Mouse (Mus musculus) kidney, embryonic 16.5 days (tissue): ENCODE results near the gene Trmu. TPM values are rescaled to one million over a fixed set of nuclear protein-coding genes. Genes with fewer than 3 reads are reported as not detected.
A peak's percentile ranks its signal among the peaks of the same experiment; 100 is the strongest.
"Not testable (repeated sequence)": the region's sequence is repeated elsewhere in the genome, so short reads cannot be mapped to it uniquely, and the experiment has no call there.

Experiments used
- ATAC-seq: fragments of 200-750 bp; cut with Nextera tagmentation; 2 replicates; pipeline ENCODE4 v1.8.0; 2017; ENCODE audit warnings: moderate TSS enrichment; ENCODE audit not compliant: low FRiP score, low TSS enrichment
- H3K27ac ChIP-seq: fragments of 300-500 bp; sonication (generic); 2 replicates; pipeline ENCODE4 v1.5.1; 2014; ENCODE audit warnings: low read length
- H3K27me3 ChIP-seq: fragments of 300-500 bp; sonication (generic); 2 replicates; pipeline ENCODE4 v1.6.1; 2014; ENCODE audit warnings: low read length, control low read depth, mixed read lengths; ENCODE audit not compliant: insufficient read depth
- H3K36me3 ChIP-seq: fragments of 300-500 bp; sonication (generic); 2 replicates; pipeline ENCODE4 v1.6.1; 2014; ENCODE audit warnings: low read length, control low read depth, mixed read lengths; ENCODE audit not compliant: insufficient read depth
- H3K4me1 ChIP-seq: fragments of 300-500 bp; sonication (generic); 2 replicates; pipeline ENCODE4 v1.6.1; 2014; ENCODE audit warnings: low read length, control low read depth, mixed read lengths; ENCODE audit not compliant: insufficient read depth
- H3K4me2 ChIP-seq: fragments of 300-500 bp; sonication (generic); replicated peaks from 2 replicates; pipeline ENCODE4 v1.6.1; 2014; ENCODE audit warnings: low read depth, low read length
- H3K4me3 ChIP-seq: fragments of 300-500 bp; sonication (generic); 2 replicates; pipeline ENCODE4 v1.5.1; 2014; ENCODE audit warnings: mild to moderate bottlenecking, low read length
- H3K9ac ChIP-seq: fragments of 300-500 bp; sonication (generic); replicated peaks from 2 replicates; pipeline ENCODE4 v1.6.1; 2014; ENCODE audit warnings: low read length
- H3K9me3 ChIP-seq: fragments of 300-500 bp; sonication (generic); 2 replicates; pipeline ENCODE4 v1.6.1; 2016; ENCODE audit warnings: low read length, control low read depth
- WGBS: fragments of 180-500 bp; shearing (Covaris S2); extraction: QIAGEN DNeasy Blood & Tissue Kit; methylation state at CpG from one replicate; pipeline ENCODE4 v1.1.7; 2014; 5-methylcytosine and 5-hydroxymethylcytosine counted together
- polyA plus RNA-seq: library from polyadenylated mRNA; unstranded; fragments of >200 nt; fragmentation: Nextera tagmentation; extraction: Ambion mirVana; gene quantifications from 2 replicates; pipeline ENCODE4 v1.2.1, GENCODE M21; 2015

Gene Trmu
- polyA plus RNA-seq, 1 experiment from 2014 or later, result 53.2 TPM

DNA sequence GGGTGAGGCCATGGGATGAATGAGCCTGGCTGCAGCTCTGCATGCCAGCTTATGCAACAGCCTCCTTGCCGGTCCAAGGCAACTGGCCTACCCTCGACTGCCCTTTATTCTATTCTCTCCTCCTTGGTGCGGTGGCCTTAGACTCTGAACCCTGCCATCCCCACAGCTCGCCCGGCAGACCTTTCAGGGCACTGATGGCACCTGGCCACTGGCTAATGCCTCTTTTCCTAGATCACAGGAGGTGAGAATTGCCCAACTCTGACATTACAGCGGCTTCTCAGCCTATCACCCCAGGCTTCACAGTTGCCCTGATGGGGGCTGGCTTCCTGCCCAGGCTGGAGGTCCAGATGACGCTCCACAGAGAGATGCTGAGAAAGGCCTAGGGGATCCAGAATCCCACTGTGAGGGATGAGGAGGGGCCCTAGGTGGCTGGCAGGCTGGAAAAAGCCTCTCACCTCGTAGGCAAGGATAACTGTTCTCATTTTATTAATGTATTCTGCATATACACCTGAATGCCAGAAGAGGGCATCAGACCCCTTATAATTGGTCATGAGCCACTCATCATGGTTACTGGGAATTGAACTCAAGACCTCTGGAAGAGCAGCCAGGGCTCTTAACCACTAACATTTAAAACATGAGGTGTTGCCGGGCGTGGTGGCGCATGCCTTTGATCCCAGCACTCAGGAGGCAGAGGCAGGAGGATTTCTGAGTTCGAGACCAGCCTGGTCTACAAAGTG, 27.3 kb upstream of the Trmu start:
- no peaks in the 10 kb centered on the region for H3K4me1 ChIP-seq
- 86% methylated on average over 12 of the region's 12 CpGs for WGBS
- H3K27me3 ChIP-seq, result no peaks in the 10 kb centered on the region
- no peaks in the 10 kb centered on the region for H3K36me3 ChIP-seq
- H3K4me2 ChIP-seq, result no peak overlapping the region
- no peak for ATAC-seq
- H3K9ac ChIP-seq, result no peak overlapping the region
- H3K27ac ChIP-seq, result no peak overlapping the region
- no peak overlapping the region for H3K4me3 ChIP-seq
- no peaks in the 10 kb centered on the region for H3K9me3 ChIP-seq

DNA sequence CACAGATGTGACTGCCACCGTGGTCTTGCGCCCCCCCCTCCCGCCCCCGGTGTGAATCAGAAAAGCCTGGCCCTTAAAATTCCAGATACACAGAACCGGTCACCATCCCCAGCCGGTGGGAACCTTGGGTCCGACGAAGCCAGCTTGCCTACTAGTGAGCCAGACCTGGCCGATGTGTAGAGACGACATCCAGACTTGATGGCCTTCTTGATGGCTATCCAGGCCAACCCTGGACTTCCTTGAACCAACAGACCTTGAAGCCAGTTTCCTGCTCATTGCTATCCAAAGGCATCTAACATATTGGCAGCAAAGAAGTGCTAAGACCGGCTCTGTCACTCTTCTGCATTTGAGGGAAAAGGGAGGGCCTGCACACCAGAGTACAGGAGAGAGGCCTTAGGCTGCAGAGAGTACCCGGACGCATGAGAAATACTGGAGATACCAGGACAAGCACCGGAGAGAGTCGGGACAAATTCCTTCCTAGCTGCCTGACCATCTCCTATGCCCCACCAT, 20.1 kb upstream of the Trmu start:
- Histone ChIP-seq H3K27me3 (no peaks in the 10 kb centered on the region), H3K4me3 (peak overlapping the region; percentile 62), H3K4me1 (peaks cover 20% of the 10 kb centered on the region), H3K9me3 (no peaks in the 10 kb centered on the region), H3K9ac (peak overlapping the region; percentile 85), H3K27ac (peak overlapping the region; percentile 72), H3K36me3 (peaks cover 21% of the 10 kb centered on the region), H3K4me2 (peak overlapping the region; percentile 89)
- peak; percentile 59 for ATAC-seq
- WGBS, result 7% methylated on average over 15 of the region's 15 CpGs

DNA sequence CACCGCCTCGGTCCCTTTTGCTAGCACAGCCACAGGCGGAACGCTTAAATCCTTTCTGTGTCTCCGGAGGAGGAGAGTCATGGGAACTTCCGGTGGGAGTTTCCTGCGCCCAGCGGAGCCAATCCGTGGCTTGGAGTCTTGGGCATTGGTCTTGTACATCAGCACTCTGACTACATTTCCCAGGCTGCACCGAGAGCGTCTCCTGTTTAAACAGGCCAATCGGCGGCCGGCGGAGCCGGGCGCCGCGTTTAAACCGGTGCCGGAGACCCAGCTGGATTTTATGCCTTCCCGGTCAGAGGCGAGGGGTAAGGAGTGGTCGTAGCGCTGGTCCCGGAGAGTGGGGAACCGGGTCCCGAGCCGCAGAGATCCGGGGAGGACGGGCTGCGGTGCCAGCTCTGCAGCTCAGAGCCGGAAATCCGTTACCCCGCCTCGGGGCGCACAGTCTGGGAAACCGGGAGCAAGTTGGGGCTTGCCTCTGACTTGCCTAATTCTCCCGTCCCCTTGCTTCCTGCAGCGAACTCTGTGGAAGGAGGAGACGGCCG, 19.6 kb upstream of the Trmu start, which contains the start of gene Gtse1:
Gene Gtse1, plus strand, starts transcription at position 256 of the 542 bp plus-strand sequence.
- WGBS, result under 1% methylated on average over 42 of the region's 42 CpGs
- Histone ChIP-seq H3K9me3 (no peaks in the 10 kb centered on the region), H3K4me3 (peak within 1 kb of the TSS; percentile 62), H3K4me1 (peaks cover 20% of the 10 kb centered on the region), H3K27ac (peak within 1 kb of the TSS; percentile 72), H3K9ac (peak within 1 kb of the TSS; percentile 85), H3K27me3 (no peaks in the 10 kb centered on the region), H3K4me2 (peak within 1 kb of the TSS; percentile 89), H3K36me3 (peaks cover 26% of the 10 kb centered on the region)
- peak; percentile 98 for ATAC-seq

DNA sequence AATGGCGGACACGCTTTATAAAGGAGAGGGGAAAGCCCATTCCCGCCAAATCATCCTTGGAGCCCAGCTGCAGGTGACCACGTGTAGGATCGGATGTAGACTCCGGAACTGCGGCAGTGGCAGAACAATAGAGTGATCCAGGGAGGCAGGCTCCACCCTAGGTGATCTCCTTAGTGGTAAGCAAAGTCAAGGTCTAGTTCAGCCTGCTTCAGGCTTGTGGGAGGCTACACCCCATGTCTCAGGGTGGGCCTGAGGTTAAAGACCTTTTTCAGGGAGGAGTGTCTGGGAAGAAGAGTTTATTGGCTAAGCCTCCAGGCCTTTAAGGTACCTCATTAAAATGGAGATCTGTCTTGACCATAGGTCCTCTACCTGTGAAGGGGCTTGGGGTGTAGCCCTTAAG, 13.2 kb upstream of the Trmu start:
- H3K9ac ChIP-seq, H3K9me3 ChIP-seq, H3K27ac ChIP-seq, H3K4me1 ChIP-seq, H3K4me2 ChIP-seq, ATAC-seq, H3K27me3 ChIP-seq, H3K4me3 ChIP-seq: not testable (repeated sequence)
- H3K36me3 ChIP-seq, result peaks cover 67% of the 10 kb centered on the region
- WGBS, result 89% methylated on average over 7 of the region's 7 CpGs

DNA sequence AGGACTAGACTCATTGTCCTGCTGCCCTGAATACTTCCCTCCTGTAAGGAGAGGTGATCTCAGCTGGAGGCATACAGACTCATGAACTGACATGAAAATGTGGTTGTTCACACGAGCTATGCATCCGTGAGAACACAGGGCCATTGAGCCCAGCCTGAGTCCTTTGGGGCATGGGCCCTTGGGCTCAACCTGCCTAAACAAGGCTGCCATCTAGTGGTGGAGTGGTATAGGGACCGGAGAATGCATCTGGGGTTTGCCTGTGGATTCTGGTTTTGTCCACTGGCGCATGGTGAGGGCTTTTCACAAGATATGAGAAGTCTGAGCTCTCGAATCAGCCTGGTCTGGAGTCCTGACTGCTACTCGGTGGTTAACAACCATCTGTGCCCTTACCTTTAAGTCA, 11.4 kb upstream of the Trmu start:
- Histone ChIP-seq H3K9me3 (no peaks in the 10 kb centered on the region), H3K9ac (no peak overlapping the region), H3K36me3 (peaks cover 77% of the 10 kb centered on the region), H3K27ac (no peak overlapping the region), H3K27me3 (no peaks in the 10 kb centered on the region), H3K4me3 (no peak overlapping the region), H3K4me2 (no peak overlapping the region), H3K4me1 (no peaks in the 10 kb centered on the region)
- 65% methylated on average over 6 of the region's 6 CpGs for WGBS
- ATAC-seq, result peak; percentile 31; the same call in 1 of the 2 replicates

DNA sequence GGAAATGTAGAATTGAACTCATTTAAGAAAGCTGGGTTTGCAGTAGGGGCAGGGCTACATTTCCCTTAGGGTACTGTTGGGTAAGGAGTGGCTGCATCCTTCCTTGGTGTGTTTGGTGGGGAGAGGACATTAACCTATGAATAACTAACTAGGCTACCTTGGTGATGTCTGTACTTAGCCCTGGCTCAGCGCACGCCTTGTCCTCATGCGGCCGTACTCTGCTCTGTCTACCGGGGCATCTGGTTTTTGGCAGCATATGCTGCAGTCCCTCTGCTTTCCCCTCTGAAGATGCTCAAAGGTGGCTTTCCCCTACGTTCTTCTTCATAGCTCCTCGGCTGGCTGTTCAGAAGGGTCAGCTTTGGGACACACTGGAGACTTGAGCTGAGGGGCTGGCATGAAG, 1.8 kb upstream of the Trmu start:
- Histone ChIP-seq H3K4me3 (no peak overlapping the region), H3K27me3 (no peaks in the 10 kb centered on the region), H3K27ac (no peak overlapping the region), H3K36me3 (peaks cover 38% of the 10 kb centered on the region), H3K9me3 (no peaks in the 10 kb centered on the region), H3K9ac (no peak overlapping the region), H3K4me1 (peaks cover 12% of the 10 kb centered on the region), H3K4me2 (no peak overlapping the region)
- ATAC-seq, result no peak
- 88% methylated on average over 7 of the region's 7 CpGs for WGBS

DNA sequence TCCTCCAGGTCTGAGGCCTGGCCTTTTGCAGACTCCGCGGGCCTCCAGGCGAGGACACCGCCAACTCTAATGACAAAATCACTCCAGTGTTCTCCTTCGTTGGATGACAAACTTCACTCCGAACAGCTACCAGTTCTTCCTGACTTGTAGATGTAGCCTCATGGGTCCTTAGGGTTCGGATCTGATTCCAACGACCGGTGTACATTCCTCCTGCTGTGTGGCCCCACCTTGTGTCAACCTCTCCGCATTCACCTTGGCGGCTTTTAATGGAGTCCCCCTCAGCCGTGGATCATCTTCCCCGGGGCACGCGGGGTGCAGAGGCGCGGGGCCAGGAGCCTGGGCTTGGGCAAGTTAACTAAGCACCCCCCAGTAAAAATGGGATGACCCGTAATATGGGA, 385 bp downstream of the Trmu start:
- Histone ChIP-seq H3K4me1 (peaks cover 12% of the 10 kb centered on the region), H3K27me3 (no peaks in the 10 kb centered on the region), H3K4me3 (peak overlapping the region; percentile 88), H3K4me2 (peak overlapping the region; percentile 94), H3K9me3 (no peaks in the 10 kb centered on the region), H3K27ac (peak overlapping the region; percentile 77), H3K36me3 (peaks cover 39% of the 10 kb centered on the region), H3K9ac (peak overlapping the region; percentile 96)
- under 1% methylated on average over 18 of the region's 18 CpGs for WGBS
- ATAC-seq, result no peak; the same call in 1 of the 2 replicates

DNA sequence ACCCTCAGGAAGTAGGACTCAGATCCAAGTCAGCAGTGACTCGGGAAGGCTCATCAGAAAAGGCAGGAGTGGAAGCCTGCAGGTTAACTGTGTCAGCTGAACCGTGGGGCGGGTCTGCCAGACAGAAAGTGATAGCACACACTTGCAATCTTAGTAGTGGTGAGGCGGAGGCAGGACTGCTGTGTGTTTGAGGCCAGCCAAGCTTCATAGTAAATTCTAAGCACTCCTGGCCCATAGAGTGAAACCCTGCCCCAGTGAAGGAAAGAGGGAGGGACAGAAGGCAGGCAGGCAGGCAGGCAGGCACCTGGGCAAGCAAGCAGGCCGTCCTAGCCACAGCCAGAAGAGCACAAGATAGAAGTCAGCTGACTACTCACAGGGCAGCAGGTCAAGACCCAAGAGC, 6.5 kb downstream of the Trmu start:
- H3K4me3 ChIP-seq, result no peak overlapping the region
- peaks cover 44% of the 10 kb centered on the region for H3K36me3 ChIP-seq
- no peaks in the 10 kb centered on the region for H3K9me3 ChIP-seq
- WGBS, result 72% methylated on average over 5 of the region's 5 CpGs
- no peak for ATAC-seq
- no peak overlapping the region for H3K9ac ChIP-seq
- H3K27ac ChIP-seq, result no peak overlapping the region
- H3K4me1 ChIP-seq, result peaks cover 3% of the 10 kb centered on the region
- no peaks in the 10 kb centered on the region for H3K27me3 ChIP-seq
- no peak overlapping the region for H3K4me2 ChIP-seq

DNA sequence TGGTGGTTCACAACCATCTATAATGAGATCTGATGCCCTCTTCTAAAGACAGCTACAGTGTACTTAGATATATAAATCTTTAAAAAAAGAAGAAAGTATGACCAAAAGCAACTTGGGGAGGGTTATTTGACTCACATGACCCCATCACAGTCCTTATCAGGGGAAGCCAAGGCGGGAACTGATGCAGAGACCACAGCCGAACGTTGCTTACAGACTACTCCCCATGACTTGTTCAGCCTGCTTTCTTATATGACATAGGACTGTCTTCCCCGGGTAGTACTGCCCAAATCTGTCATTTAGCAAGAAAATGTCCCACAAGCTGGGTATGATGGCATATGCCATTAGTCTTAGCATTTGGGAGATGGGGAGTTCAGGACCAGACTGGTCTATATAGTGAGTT, 10.1 kb downstream of the Trmu start:
- Histone ChIP-seq H3K4me1 (no peaks in the 10 kb centered on the region), H3K9ac (no peak overlapping the region), H3K4me3 (no peak overlapping the region), H3K27ac (no peak overlapping the region), H3K4me2 (no peak overlapping the region), H3K27me3 (no peaks in the 10 kb centered on the region), H3K36me3 (peaks cover 57% of the 10 kb centered on the region), H3K9me3 (no peaks in the 10 kb centered on the region)
- WGBS, result 93% methylated on average over 4 of the region's 4 CpGs
- ATAC-seq, result no peak

DNA sequence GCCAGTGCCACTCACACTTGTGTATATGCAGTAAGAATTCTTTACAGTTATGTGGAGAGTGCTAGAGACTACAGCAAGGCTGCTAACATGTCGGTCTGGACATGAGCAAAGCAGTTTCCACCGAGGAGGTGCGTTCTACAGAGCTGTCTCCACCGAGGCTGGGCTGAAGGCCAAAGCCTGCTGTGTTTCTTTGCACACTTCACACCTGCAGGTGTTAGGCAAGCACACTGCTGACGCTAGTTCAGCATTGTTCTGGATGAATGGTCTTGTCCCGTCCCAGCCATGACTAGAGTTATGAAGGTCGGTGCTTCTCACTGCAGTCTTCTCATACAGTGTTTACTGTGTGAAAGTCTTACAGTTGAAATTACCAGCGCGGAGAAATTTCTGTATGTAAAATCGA, 12.9 kb downstream of the Trmu start:
- Histone ChIP-seq H3K27me3 (no peaks in the 10 kb centered on the region), H3K36me3 (peaks cover 47% of the 10 kb centered on the region), H3K4me2 (no peak overlapping the region), H3K9me3 (no peaks in the 10 kb centered on the region), H3K4me1 (no peaks in the 10 kb centered on the region), H3K9ac (no peak overlapping the region), H3K27ac (no peak overlapping the region), H3K4me3 (no peak overlapping the region)
- ATAC-seq, result no peak
- WGBS, result 71% methylated on average over 10 of the region's 10 CpGs
